Mouse (Mus musculus) heart, postnatal 36 days (tissue): ENCODE measurements around the gene Lysmd1. TPM values are rescaled to one million over a fixed set of nuclear protein-coding genes. Genes with fewer than 3 reads are reported as not detected.

Experiments used
- DNase-seq, 2 experiments: peaks; one replicate each; pipeline ENCODE4 v3.0.0; 2021 to 2022
- intact Hi-C: fragments of 180-260 bp; cut with DNase I; formaldehyde crosslinking; loops from one replicate; pipeline ENCODE4 v1.15.1; 2025
- total RNA-seq, 2 experiments: library from RNA; stranded (reverse); gene quantifications; 2 replicates each; pipeline ENCODE4 v1.2.3; 2021

The Lysmd1 gene
- total RNA-seq, 2 experiments from 2014 or later = 5.8 to 6.5 TPM

DNA sequence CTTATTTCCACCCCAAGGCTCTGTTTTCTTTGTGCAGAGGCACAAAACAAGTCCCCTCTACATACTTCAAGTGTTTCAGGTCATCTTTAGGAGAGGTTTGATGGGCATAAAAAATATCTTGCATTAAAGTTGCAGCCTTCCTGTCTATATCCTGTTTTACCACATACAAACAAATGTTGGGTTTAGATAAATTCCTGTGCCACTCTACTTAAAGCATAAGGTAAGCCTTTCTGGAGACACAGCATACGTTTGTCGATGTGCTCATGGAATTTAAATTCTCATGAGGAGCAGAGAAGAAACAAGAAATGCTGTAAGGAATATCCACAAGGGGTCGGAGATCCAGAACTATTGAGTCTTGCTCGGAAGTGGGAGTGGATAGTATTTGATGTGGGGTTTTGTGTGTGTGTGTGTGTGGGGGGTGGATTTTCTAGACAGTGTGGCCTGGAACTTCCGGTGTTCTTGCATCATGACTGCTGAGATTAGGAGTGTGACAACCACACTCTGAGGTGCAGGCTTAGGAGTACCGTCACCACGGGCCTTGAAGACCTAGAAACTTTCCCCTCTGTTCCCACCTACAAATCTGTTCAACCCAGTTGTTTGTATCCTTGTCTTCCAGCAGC is 1.7 kb downstream of the Lysmd1 start:
- intact Hi-C loops = no loop called here
- DNase-seq = no peak

DNA sequence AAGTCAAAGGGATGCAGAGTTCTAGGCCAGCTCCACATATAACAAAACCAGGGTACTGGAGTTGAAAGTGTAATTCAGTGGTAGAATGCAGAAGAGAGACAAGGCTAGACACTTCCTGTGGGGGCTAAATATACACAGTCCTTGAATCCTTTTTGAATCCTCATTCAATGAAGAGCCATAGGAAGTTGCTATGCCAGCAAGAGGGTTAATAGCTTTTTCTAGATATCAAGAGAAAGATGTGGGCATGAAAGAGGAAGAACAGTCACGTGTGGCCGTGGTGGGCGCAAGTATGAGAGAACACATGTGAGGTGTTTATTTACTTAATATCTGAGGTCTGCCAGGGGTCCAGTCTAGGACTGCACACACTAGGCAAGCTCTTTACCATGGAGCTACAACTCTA is 2.4 kb downstream of the Lysmd1 start:
- intact Hi-C loops = no loop called here
- DNase-seq = no peak

DNA sequence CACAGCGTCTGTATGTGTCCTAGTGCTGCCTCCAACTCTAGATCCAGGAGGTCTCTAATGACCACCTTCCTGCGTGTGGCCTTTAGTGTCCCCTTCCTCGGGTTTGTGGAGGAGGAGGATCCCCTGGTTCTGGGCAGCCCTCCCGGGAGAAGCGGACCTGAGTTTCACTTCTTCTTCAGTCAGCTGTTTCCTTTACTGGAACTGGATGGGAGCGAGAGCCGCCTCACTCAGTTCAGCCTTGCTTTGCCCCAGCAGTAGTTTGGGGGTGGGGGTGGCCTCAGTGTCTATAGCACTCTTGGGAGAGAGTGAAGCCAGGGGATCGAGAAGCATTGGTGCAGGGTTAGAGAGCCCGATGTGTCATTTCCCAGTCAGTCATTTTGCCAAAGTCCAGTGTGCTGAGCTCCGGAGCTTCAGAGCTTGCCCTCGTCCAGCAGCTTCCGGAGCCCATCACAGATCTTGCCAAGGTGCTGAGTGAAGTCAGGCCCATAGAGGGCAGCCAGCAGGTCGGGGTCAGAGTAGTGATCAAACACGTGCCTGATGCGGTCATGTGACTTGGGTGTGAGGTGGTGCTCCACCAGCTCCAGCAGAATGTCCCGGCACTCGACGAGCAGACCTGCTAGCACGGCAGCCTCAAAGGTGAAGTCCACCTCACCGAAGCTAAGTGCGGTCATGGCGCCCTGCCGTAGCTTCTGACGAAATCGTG is 5.8 kb downstream of the Lysmd1 start:
- peak in 1 of 2 experiments; percentile 24 for DNase-seq
- intact Hi-C loops = no loop called here

DNA sequence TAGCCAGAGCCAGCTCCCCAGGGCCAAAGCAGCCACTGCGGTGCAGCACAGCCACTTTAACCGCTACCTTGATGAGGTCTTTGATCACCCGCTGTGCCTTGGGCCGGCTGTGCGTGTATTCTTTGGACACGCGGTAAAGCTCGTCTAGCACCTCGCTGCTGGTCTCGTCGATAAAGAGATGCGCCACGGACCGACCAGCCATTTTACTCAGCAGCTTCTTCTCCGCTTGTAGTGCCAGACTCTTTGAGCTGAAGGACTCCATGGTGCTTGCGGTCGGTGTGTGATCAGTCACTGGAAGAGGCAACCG is 6.4 kb downstream of the Lysmd1 start:
- no peak for DNase-seq
- intact Hi-C loops = no loop called here

DNA sequence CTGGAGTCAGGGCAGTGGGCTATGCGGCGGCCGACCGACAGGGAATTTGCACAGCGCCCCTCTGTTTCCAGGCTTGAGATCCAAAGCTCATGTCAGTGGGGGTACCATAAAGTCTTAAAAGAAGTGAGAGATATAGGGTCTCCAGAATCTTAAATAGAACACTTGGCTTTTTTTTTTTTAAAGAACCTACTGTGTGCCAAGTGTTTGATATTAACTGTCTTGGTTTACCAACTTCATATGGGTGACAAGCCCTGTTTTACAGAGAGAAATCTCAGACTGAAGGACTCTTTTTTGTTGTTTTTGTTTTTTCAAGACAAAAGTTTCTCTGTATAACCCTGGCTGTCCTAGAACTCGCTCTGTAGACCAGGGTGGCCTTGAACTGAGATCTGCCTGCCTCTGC is 6.9 kb downstream of the Lysmd1 start:
- intact Hi-C loops = no loop called here
- no peak for DNase-seq

DNA sequence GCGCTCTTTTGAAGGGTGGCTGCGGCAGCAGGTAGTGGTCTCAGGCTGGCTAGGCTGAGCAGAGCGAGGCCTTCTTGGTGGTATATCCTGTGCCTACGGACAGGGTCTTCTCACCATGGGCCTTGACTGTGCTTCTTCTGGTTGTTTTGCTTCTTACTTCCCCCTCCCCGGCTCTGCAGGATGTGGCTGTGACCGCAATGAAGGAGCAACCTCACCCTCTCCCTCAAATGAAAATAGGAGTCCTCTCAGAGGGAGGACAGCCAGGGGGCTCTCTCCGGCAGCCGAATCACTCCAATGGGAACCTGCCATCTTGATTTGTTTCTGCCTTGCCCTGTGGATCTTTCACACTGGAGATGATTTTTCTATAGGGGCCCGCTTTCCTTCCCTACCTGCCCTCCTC is 7.6 kb downstream of the Lysmd1 start:
- intact Hi-C loops = no loop called here

DNA sequence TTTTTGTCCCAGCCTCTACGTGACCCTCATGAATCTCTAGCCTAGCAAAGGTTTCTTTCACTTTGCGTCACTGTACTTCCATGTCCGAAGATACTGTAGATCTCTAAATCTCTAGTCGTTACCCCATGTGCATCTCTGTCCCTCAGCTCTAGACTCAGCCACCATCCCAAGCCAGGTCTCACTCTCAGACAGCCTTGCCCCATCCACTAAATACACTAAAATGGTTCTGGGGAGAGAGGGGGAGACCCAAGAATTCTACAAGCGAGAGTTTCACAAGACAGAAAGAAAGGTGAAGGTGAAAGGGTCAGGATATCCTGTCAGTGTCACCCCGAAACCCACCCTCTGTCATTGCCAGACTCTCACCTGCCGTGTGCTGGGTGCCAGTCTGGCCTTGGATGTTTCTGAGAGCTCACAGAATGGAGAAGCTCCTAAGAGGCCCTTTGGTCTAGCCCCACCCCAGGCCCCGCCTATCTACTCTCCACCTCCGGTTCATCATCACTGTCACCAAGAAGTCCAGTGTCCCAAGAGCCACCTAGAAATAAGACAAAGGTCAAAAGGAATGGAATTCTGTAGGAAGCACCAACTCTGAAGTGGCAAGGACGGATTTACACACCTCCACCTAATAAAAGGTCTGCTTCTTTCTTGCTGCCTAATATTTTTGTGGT is 8.2 kb downstream of the Lysmd1 start, which contains the start of gene Tnfaip8l2:
Gene Tnfaip8l2, minus strand, starts transcription at position 409 of the 665 bp plus-strand sequence.
- intact Hi-C loops = loop anchor here (1.0 to 2.0 kb wide), 3 partner anchors 32 to 121 kb away; partner anchors contain the start of gene Gabpb2
- peak in 1 of 2 experiments; percentile 31 for DNase-seq

More for the DNA sequence above, 7.6 kb downstream of the Lysmd1 start:
- peak in 1 of 2 experiments; percentile 31 for DNase-seq

DNA sequence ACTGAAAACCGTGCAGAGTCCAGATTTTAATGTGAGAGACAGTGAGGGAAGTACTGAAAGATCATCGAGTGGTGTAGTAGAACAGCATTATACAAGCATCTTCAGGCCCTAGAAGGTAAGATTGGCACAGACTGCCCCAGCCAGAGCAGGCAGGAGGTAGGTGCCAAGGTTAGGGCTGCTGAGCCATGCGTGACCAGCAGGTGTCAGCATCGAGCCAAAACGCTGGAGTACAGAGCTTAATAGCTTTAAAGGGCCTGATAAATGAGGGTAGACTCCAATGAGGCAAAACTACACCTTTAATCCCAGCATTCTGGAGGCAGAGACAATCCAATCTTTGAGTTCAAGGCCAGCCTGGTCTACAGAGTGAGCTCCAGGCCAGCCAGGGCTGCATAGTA is 8.7 kb downstream of the Lysmd1 start:
- peak; percentile 90 to 95 for DNase-seq
- intact Hi-C loops = loop anchor here (1.0 to 2.0 kb wide), 3 partner anchors 32 to 121 kb away; partner anchors contain the start of gene Gabpb2

DNA sequence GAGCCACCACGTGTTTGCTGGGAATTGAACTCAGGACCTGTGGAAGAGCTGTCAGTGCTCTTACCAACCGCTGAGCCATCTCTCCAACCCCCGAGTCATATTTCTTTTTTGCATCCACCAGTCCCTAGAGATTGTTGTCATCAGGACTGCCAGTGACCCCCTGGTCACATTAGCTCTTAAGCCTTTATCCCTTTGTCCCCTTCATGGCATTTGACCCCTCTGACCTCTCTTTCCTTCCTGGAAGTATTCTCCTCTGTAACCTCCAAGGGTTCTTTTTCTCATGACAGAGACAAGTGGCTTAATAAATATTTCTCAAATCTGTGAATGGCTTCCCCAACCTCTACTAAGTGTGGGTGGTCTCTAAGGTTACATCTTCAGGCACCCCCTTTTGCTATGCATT is 14.0 kb downstream of the Lysmd1 start:
- DNase-seq = no peak
- intact Hi-C loops = no loop called here

DNA sequence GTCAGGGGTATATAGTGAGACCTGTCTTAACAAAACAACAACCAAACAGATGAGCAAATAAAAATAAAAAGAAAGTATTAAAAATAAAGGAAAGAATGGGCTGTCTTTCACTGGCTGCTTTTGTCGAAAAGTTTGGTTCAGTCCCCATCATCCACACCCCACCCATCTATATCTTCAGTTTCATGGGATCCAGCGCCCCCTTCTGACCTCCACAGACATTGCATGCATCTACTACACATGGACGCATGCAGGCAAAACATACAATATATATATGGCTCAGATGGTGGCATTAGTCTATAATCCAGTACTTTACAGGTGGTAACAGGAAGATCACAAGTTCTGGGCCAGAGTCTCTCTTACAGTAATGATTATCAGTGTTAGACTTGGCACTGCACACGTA is 20.0 kb downstream of the Lysmd1 start:
- intact Hi-C loops = no loop called here
- DNase-seq = peak in 1 of 2 experiments; percentile 60

DNA sequence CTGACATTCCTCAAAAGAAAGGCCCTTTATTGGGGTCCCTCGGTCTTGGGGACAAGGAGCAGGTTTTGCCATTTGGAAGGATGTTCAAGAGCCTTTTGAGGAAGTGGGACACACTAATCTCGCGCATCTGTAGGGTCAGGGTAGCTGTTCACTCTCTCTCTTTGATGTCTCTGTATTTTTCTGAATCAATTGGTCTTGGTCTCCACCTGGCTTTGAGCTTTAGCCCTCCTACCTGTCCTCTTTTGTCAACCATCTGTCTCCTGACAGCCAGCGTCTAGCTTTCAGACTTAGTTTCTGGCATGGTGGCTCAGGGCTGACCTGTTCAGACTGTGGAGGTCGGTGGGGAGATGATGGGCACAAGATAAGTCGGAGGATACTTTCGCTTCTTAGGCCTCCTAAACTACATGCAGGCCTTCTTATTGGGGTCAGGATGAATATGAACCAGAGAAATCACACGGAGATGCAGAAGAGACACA is 25.7 kb downstream of the Lysmd1 start:
- intact Hi-C loops = loop anchor here (5.0 kb wide), 1 partner anchor 103 kb away; no protein-coding TSS in a partner anchor
- DNase-seq = no peak

DNA sequence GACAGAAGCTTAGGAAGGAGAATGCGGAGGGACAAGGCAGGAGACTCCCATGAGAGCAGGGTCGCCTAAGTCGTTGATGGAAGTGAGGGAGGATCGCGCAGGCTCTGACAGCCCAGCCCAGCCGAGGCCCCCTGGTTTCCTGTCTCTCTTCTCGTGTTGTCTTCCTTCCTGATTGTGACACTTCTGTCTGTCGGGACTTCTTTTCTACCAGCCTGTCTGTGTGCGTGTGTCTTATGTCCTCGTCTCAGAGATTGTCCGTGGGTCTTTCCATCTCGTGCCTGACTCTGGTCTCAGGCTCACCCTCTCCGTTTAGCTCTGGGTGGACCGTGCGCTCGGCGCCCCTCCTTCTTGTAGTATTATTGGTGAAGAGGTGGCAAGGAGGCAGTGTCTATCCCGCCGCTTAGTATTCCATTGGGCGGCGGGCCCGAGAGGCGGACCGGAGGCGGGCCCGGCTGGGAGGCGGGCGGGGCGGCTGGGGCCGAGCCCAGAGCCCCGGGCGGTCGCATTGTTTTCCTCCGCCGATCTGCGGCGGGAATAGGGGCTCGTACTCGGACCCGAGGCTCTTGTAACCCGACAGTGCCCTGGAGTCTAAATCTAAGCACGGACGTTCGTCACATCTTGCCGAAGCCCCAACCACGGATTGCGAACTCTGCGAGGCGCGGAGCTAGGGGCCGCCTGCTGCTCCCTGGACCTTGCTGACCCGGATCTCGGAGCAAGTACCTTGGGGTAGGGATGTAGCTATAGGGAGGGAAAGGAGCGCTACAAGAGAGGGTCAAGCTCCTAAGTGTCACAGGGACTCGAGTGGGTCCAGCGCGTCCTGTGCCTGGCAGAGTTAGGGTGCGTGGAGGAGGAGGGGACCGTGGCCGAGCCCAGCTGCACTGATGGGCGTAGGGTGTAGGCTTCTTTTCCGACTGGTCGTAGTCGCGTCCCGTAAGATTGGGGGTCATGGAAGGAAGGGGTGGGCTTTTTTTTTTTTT is 26.4 kb downstream of the Lysmd1 start, which contains the start of gene Sema6c:
Gene Sema6c, plus strand, starts transcription at position 471 of the 977 bp plus-strand sequence.
- peak; percentile 88 for DNase-seq
- intact Hi-C loops = loop anchor here (5.0 kb wide), 1 partner anchor 102 kb away; no protein-coding TSS in a partner anchor

DNA sequence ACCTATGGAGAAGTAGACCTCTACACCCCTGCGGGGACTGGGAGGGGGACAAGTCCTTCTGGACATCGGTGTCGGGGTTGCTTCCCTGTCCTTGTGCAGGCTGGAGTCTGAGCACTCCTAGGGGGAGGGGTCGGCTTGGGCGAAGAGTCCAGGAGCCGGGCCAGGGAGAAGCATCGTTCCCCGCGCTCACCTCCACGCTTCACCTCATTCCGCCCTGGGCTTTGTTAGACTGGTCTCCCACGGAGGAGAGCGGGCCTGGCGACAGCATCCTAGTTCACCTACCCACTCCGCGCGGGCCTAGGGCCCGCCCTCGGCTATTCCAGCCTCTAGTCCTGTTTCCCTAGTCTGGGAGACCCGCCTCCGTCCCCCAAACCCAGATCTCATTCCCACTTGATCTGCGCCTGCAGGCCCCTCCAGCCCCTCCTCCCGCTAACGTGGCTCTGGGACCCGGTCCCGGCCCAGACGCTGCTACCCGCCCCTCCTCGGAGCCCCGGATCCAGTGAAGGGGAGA is 27.2 kb downstream of the Lysmd1 start:
- DNase-seq = no peak
- intact Hi-C loops = no loop called here

DNA sequence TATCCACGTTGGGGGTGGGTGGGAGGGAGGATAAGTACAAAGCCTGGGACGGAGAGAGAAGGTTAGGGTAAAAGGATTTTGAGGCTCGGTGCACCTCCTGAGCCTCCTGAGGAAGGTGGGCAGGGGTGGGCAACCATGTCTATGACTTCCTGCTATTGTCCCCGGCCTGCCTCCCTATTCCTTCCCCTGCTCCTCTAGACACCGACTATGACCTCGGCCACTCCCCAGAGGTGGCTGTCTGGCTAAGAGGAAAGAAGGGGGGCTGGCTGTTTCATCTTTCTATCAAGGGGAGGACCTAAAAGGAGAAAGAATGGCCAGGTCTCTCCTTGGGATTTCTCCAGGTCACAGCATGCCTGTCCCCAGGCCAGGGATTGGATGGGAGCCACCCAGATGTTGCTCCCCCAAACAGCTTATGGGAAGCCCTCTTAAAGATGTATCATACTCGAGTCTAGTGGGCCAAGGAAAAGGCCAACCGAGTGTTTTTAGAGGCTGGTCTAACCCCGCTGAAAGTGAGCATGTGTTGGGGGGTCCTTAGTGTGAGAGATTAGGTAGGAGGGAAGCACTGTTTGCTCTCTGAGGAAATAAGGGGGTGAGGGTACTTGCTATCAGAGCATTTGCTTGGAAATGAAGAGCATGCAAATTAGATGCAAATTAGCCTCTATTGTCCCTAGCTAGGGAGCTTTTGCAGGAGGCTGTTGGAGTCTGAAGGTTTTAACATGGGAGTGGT is 27.9 kb downstream of the Lysmd1 start:
- intact Hi-C loops = no loop called here

DNA sequence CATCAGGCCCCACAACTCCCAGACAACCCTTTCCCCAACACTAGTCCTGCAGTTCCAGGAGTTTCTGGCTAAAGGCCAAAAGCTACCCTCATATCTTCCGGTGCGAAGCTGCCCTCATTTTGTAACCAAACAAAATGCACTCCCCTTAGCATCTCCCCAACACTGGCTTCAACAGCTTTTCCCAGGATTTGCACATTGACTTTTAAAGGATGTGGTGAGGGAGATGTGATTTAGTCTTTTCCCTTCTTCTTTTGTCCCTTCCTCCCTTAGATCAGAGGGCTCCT is 28.4 kb downstream of the Lysmd1 start:
- intact Hi-C loops = no loop called here
- DNase-seq = no peak

More for the DNA sequence above, 27.9 kb downstream of the Lysmd1 start:
- DNase-seq = no peak

DNA sequence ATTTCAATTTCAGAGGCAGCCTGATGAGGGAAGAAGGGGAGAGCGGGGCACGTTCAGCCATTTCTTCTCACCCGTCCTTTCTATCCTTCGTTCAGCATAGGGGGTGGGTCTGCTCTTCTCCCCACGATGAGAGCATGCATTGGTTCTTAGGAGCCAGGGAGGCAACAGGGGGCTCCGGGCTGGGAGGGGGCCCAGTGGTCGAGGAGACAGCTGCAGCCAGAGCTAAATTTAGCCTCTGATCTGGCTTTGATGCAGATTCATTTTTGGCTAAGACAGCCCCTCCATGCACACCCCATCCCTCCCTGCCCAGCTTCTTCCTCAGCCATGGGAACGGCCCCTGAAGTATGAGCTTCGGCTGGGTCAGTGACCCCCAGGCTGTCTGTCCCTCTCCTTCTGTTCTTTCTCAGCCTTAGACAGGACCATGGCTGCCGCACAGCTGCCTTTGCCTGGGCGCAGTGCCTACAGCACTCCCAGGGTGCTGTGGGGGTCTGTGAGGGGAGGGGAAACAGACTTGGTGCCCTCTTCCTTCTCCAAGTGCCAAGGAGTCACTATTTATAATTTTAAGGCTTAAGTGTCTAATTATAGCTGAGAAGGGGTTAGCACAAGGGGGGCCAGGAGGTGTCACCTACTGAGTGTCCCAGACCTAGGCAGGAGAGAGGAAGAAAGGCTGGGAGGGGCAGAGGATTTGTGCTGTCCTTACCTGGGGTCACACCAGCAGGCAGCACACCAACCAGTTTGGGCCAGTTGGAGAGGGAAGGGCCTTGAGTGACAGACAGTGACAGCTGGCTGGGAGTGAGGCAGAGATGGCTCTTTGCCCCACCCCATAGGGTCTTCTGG is 29.7 kb downstream of the Lysmd1 start:
- intact Hi-C loops = no loop called here
- no peak for DNase-seq

DNA sequence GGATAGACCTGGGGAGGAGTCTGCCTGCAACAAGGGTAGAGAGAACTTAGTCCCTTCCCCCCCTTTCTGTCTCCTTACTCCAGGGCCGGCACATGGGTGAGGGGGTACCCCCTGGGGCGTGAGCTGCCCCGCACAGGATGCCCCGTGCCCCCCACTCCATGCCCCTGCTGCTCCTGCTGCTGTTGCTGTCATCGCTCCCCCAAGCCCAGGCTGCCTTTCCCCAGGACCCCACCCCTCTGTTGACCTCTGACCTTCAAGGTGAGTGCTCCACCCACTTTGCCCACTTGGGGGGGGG is 30.3 kb downstream of the Lysmd1 start:
- intact Hi-C loops = no loop called here

DNA sequence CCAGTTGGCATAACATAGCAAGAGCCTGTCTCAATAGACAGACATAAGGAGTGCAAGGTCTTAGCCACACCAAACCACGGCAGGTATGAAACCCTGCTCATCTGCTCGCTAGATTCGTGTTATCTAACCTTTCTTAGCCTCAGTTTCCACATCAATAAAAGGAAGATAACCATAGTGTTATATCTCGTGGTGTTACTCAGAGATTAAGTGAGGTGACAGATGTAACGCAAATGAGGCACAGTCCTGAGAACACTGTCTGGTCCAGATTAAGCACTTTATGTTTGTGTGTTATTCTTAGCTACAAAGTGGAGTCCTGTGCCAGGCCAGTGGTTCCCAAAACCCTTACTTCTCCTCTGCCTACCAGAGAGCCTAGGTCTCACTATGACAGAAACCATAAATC is 31.0 kb downstream of the Lysmd1 start:
- intact Hi-C loops = no loop called here
- DNase-seq = no peak

More for the DNA sequence above, 30.3 kb downstream of the Lysmd1 start:
- DNase-seq = no peak

DNA sequence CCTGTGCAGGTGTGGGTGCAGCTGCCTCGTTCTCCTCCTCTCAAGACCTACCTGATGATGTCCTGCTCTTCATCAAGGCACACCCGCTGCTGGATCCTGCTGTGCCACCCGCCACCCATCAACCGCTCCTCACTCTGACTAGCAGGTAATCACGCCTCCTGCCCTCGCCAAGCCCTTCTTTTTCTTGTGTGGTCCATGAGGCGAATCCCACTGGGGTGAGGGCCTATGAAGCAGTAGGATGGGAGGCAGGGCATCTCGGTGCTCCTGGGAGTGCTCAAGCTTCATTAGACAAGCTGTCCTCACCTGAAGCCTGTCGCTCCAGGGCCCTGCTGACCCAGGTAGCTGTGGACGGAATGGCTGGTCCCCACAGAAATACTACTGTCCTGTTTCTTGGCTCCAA is 36.1 kb downstream of the Lysmd1 start:
- intact Hi-C loops = no loop called here
- DNase-seq = no peak
